Mouse (Mus musculus) kidney, postnatal 0 days (tissue): ENCODE measurements around the gene Auh. TPM values are rescaled to one million over a fixed set of nuclear protein-coding genes. Genes with fewer than 3 reads are reported as not detected.

ENCODE experiments used
- ATAC-seq: fragments of 200-750 bp; cut with Nextera tagmentation; replicated peaks from 2 replicates; pipeline ENCODE4 v1.8.0; 2017; ENCODE audit warnings: low read depth, moderate number of reproducible peaks, moderate TSS enrichment, moderate library complexity; ENCODE audit not compliant: low FRiP score
- DNase-seq: peaks from one replicate; pipeline ENCODE4 v3.0.0-alpha.2; 2016; ENCODE audit warnings: low spot score
- H3K27ac ChIP-seq: fragments of 300-500 bp; sonication (generic); 2 replicates; pipeline ENCODE4 v1.5.1; 2014; ENCODE audit warnings: mild to moderate bottlenecking
- H3K27me3 ChIP-seq: fragments of 300-500 bp; sonication (generic); 2 replicates; pipeline ENCODE4 v1.6.1; 2014; ENCODE audit warnings: low read length, mixed read lengths; ENCODE audit not compliant: insufficient read depth
- H3K36me3 ChIP-seq: fragments of 300-500 bp; sonication (generic); 2 replicates; pipeline ENCODE4 v1.6.1; 2014; ENCODE audit warnings: low read length, mixed read lengths; ENCODE audit not compliant: insufficient read depth
- H3K4me1 ChIP-seq: fragments of 300-500 bp; sonication (generic); replicated peaks from 2 replicates; pipeline ENCODE4 v1.6.1; 2014; ENCODE audit warnings: antibody characterized with exemption, low read length, mixed read lengths; ENCODE audit not compliant: insufficient read depth
- H3K4me2 ChIP-seq: fragments of 300-500 bp; sonication (generic); 2 replicates; pipeline ENCODE4 v1.6.1; 2014; ENCODE audit warnings: mild to moderate bottlenecking, low read length, moderate library complexity, mixed read lengths
- H3K4me3 ChIP-seq: fragments of 300-500 bp; sonication (generic); replicated peaks from 2 replicates; pipeline ENCODE4 v1.5.1; 2014; ENCODE audit warnings: low read depth, low read length
- H3K9ac ChIP-seq: fragments of 300-500 bp; sonication (generic); 2 replicates; pipeline ENCODE4 v1.6.1; 2014; ENCODE audit warnings: low read depth, low read length
- H3K9me3 ChIP-seq: fragments of 300-500 bp; sonication (generic); replicated peaks from 2 replicates; pipeline ENCODE4 v1.6.1; 2016; ENCODE audit warnings: low read length, inconsistent platforms, mixed read lengths
- CTCF ChIP-seq: IDR thresholded peaks from 2 replicates; pipeline ENCODE4 v1.5.1; 2016; ENCODE audit warnings: antibody characterized with exemption, low read depth, mild to moderate bottlenecking, moderate library complexity
- WGBS: fragments of 180-500 bp; shearing (Covaris S2); extraction: QIAGEN DNeasy Blood & Tissue Kit; methylation state at CpG from one replicate; pipeline ENCODE4 v1.1.7; 2014; 5-methylcytosine and 5-hydroxymethylcytosine counted together
- polyA plus RNA-seq: library from polyadenylated mRNA; unstranded; fragments of >200 nt; fragmentation: Nextera tagmentation; extraction: Ambion mirVana; gene quantifications from 2 replicates; pipeline ENCODE4 v1.2.1, GENCODE M21; 2015

Gene Auh
- polyA plus RNA-seq, 1 experiment from 2014 or later, result 81.3 TPM

DNA sequence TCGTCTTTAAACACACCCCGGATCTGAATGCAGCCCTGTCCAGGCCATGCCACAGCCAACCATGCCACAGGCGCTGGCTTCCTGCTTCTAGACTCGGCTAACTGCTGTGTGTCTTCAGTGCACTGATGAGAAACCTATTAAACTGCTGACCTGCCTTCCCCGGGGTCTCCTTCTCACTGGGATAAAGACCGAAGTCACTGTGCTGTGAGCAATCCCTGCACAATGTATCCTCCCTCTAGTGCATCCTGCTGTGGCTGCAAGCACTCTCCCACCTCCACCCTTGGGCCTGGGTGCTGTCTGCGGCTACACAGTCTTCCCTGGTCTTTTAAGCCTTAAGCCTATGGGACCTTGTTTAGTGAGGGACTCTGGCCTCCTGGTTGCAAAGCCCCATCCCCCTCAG lies 50.7 kb downstream of the Auh start:
- H3K27ac ChIP-seq, result no peak overlapping the region
- no peak; the same call in 1 of the 2 replicates for TF ChIP-seq CTCF
- peak; percentile 51 for DNase-seq
- no peak overlapping the region for H3K4me3 ChIP-seq
- WGBS, result 39% methylated on average over 7 of the region's 7 CpGs
- H3K4me1 ChIP-seq, result 0 out of 2 replicates have a peak, but pooled peaks cover 10% of the 10 kb centered on the region
- no peak overlapping the region for H3K4me2 ChIP-seq
- H3K27me3 ChIP-seq, result no peaks in the 10 kb centered on the region
- H3K36me3 ChIP-seq, result no peaks in the 10 kb centered on the region
- H3K9me3 ChIP-seq, result no peaks in the 10 kb centered on the region
- ATAC-seq, result 0 out of 2 replicates have a peak, but pooled peaks have one; percentile 22
- H3K9ac ChIP-seq, result 0 out of 2 replicates have a peak overlapping the region, but pooled peaks have one; percentile 14

DNA sequence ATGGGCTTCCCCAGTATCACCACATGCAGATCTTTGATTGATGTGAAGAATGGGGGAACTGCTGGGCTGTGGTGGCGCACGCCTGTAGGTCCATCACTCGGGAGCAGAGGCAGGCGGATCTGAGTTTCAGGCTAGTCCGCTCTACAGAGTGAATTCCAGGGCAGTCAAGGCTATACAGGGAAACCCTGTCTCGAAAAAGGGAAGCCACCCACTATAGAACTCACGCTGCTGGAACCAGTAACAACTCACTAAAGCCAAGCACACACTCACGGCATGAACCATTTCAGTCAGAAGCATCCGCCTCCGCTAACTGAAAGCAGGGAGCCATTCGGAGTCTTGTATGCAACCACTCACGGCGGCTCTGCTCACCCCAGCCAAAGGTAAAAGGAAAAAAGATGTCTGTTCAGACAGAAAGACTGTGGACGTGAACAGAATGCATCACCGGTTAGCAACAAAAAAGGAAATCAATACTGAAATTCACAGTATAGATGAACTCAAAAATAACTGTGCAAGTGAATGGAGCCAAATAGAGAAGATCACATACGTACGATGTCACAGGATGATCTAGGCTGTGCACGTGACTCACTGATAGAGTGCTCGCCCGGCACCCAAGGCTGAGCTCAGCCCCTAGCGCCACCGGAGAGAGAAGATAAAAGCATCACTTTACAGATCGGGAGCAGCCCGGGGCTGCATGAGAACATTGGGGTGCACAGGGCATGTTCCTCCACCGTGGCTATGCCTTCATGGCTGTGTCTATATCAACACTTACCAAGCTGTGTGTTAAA lies 53.7 kb downstream of the Auh start:
- Histone ChIP-seq H3K27ac (no peak overlapping the region), H3K36me3 (no peaks in the 10 kb centered on the region), H3K27me3 (no peaks in the 10 kb centered on the region), H3K4me1 (0 out of 2 replicates have a peak, but pooled peaks cover 10% of the 10 kb centered on the region), H3K4me3 (no peak overlapping the region), H3K9ac (no peak overlapping the region), H3K4me2 (no peak overlapping the region), H3K9me3 (no peaks in the 10 kb centered on the region)
- TF ChIP-seq CTCF, result no peak
- DNase-seq (no peak), ATAC-seq (no peak)
- WGBS, result 87% methylated on average over 25 of the region's 25 CpGs

DNA sequence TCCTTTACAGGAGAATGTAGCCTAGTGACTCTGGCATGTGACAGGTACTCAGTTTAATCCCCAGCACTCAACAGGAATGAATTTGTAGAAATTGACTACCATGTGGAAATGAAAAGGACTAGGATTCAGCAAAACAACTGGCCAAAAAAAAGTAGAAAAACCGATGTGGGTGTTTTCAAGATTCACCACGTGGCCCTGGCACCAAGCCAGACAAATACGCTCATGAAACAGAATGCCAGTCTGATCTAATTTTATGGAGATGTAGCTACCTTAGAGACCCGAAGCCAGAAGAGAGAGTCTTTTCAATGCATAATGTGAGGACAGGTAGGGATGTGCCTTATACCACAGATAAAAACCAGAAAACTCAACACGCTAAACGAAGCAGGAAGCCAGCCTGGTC lies 54.4 kb downstream of the Auh start:
- Histone ChIP-seq H3K4me1 (0 out of 2 replicates have a peak, but pooled peaks cover 10% of the 10 kb centered on the region), H3K4me2 (no peak overlapping the region), H3K36me3 (no peaks in the 10 kb centered on the region), H3K9me3 (no peaks in the 10 kb centered on the region), H3K27me3 (no peaks in the 10 kb centered on the region), H3K9ac (no peak overlapping the region), H3K4me3 (no peak overlapping the region), H3K27ac (no peak overlapping the region)
- no peak for DNase-seq
- TF ChIP-seq CTCF, result no peak
- no peak for ATAC-seq
- 72% methylated on average over 6 of the region's 6 CpGs for WGBS

DNA sequence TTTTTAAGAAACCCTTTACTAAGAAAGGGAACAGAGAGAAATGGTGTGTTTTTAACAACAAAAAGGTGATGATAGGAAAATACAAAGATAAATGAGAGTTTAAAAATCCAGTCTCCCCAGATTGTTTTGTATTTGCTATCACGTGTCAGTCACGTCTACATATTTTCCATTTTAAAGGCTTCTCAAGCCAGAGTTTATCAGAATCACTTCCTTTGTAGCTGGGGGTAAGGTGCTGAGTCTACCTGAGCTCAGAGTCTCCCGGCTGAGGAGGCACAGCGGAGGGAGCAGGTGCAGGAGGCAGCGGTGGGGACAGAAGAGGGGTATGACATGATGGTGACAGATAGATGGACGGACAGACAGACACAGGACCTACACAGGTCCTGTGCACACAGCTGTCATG lies 55.1 kb downstream of the Auh start:
- Histone ChIP-seq H3K27me3 (no peaks in the 10 kb centered on the region), H3K9ac (no peak overlapping the region), H3K4me2 (no peak overlapping the region), H3K4me3 (no peak overlapping the region), H3K27ac (no peak overlapping the region), H3K9me3 (no peaks in the 10 kb centered on the region), H3K36me3 (no peaks in the 10 kb centered on the region), H3K4me1 (0 out of 2 replicates have a peak, but pooled peaks cover 9% of the 10 kb centered on the region)
- 82% methylated on average over 6 of the region's 6 CpGs for WGBS
- no peak for ATAC-seq
- TF ChIP-seq CTCF, result no peak
- no peak for DNase-seq

DNA sequence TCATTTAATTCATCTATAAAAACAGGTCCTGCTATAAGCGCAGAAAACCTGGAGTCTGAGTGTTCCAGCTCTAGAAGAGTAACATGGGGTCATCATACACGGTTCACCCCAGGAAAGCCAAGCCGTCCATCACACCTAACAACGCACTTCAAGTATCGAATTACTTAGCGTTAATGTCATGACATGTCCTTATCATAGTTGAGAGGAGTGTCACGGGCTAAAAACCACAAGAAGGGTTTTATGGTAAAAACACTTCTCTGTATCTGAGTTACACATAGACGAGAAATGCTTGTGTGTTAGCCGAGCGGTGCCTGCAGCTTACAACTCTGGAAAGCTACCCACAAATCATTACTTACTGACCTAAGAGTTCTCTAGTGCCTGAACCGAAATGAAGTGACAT lies 55.6 kb downstream of the Auh start:
- no peaks in the 10 kb centered on the region for H3K9me3 ChIP-seq
- ATAC-seq (no peak), DNase-seq (no peak)
- no peak overlapping the region for H3K4me2 ChIP-seq
- no peak for TF ChIP-seq CTCF
- no peak overlapping the region for H3K4me3 ChIP-seq
- no peaks in the 10 kb centered on the region for H3K27me3 ChIP-seq
- H3K4me1 ChIP-seq, result 0 out of 2 replicates have a peak, but pooled peaks cover 5% of the 10 kb centered on the region
- H3K36me3 ChIP-seq, result no peaks in the 10 kb centered on the region
- H3K27ac ChIP-seq, result no peak overlapping the region
- H3K9ac ChIP-seq, result no peak overlapping the region
- 48% methylated on average over 11 of the region's 11 CpGs for WGBS

DNA sequence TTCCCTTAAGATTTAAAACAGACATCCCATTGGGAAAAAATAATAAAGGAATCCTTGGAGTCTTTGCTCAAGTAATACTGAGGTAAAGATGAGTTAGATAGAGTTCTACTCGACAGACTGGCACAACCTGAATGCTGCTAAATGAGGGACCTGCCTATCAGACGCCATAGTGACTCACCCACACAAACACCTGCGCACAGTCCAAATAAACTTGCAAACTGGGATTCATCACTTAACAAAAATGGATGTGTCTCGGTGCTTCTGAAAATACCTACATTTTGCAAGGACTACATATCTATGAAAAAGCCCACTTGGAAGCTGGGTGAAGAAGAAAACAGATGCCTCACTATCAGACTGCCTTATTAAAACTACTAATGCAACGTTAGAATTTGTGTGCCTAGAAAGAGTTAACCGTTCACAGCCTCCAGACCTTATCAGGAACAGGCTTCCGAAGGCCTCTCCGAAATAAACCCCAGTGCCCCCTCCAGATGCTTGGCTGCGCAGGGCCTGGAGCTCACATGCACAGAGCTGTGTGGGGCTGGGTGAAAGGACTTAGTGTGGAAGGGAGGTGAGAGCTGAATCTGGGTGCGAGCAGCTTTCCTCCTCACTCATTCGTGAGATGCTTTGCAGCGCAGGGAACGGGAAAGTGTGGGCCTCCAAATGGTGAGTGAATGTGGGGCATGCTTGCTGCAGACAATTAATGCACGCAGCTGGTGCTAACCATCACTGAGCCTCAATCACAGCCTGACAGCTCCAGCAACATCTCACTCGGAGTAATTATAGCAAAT lies 63.3 kb downstream of the Auh start:
- Histone ChIP-seq H3K4me1 (0 out of 2 replicates have a peak, but pooled peaks cover 2% of the 10 kb centered on the region), H3K4me3 (no peak overlapping the region), H3K27ac (no peak overlapping the region), H3K36me3 (no peaks in the 10 kb centered on the region), H3K27me3 (no peaks in the 10 kb centered on the region), H3K9me3 (no peaks in the 10 kb centered on the region), H3K4me2 (no peak overlapping the region), H3K9ac (no peak overlapping the region)
- 46% methylated on average over 15 of the region's 15 CpGs for WGBS
- no peak for DNase-seq
- ATAC-seq, result no peak
- no peak for TF ChIP-seq CTCF
